Mouse (Mus musculus) cortical plate, adult 2 months (tissue): ENCODE data around the gene Tent5d. TPM values are rescaled to one million over a fixed set of nuclear protein-coding genes. Genes with fewer than 3 reads are reported as not detected.

Experiments
- H3K27ac ChIP-seq: fragments of 200-500 bp; 2 replicates; pipeline ENCODE4 v1.5.1; 2012; ENCODE audit warnings: low read length, control low read depth, inconsistent platforms; ENCODE audit not compliant: insufficient read depth
- H3K4me1 ChIP-seq: fragments of 200-500 bp; 2 replicates; pipeline ENCODE4 v1.6.1; 2011; ENCODE audit warnings: low read length; ENCODE audit not compliant: control insufficient read depth, insufficient read depth
- H3K4me3 ChIP-seq: fragments of 200-500 bp; 2 replicates; pipeline ENCODE4 v1.5.1; 2011; ENCODE audit warnings: mild to moderate bottlenecking, low read length, control low read depth; ENCODE audit not compliant: insufficient read depth
- CTCF ChIP-seq: fragments of 200-500 bp; IDR thresholded peaks from 2 replicates; pipeline ENCODE4 v1.5.1; 2011; ENCODE audit warnings: mild to moderate bottlenecking, control low read depth, low read length; ENCODE audit not compliant: insufficient read depth; ENCODE audit errors: extremely low read depth
- POLR2A ChIP-seq: fragments of 200-500 bp; IDR thresholded peaks from 2 replicates; pipeline ENCODE4 v1.6.1; 2011; ENCODE audit warnings: mild to moderate bottlenecking, low read length, control low read depth; ENCODE audit not compliant: insufficient read depth; ENCODE audit errors: extremely low read depth
- polyA plus RNA-seq: library from polyadenylated mRNA; depleted of rRNA; stranded (reverse); fragments of >200 nt; gene quantifications from 2 replicates; pipeline ENCODE4 v1.2.3, GENCODE M21; 2012; rRNA removed

Gene Tent5d
- polyA plus RNA-seq = not detected in 2 replicates

DNA sequence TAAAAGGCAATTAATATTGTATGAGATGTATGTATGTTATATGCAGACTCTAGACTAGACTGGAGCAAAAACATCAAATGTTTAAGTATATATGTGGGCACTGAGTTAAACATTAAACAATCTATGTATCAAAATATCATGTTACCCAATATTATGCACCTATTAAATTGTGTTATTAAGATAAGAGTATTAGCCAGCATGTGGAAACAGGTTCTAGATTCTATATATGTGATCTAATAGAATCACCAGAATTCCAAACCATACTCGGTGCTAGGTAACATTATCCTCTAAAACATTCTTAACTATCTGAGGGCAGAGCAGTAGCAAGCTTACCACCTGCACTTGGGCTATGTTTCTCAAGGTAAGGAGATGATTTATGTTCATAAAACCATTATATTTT is at the start of gene Tent5d:
TSS of gene Tent5d (plus strand) at position 301 of the 400 bp plus-strand sequence.
- Histone ChIP-seq H3K4me3 (no peak within 1 kb of the TSS), H3K4me1 (no peaks in the 10 kb centered on the region), H3K27ac (no peak within 1 kb of the TSS)
- TF ChIP-seq CTCF = no peak
- no peak for TF ChIP-seq POLR2A

DNA sequence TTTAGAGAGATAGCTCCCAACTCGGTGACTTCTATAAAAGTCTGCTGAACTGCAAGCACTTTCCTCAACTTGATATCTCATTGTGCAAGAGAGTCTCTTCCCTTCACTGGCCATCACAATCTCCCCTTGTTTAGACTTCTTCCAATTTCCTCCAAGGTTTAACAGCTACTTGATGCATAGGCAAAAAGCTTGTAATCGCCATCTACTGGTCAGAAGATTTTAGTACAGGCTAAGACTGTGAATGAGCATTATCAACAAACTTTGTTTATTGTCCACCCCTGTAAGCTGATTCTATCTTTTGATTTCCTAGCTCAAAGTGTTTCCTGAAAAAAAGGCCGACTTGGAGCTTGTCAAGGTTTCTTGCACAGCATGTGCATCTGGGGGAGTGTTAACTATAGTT is 24.5 kb upstream of the Tent5d start:
- Histone ChIP-seq H3K27ac (no peak overlapping the region), H3K4me3 (no peak overlapping the region), H3K4me1 (no peaks in the 10 kb centered on the region)
- TF ChIP-seq POLR2A (no peak), CTCF (no peak)

GRCm38 (mm10) chrX:107790136-107790535 is 2.3 kb upstream of the Tent5d start:
- Histone ChIP-seq H3K4me3 (no peak overlapping the region), H3K27ac (no peak overlapping the region), H3K4me1 (no peaks in the 10 kb centered on the region)
- TF ChIP-seq CTCF = no peak
- no peak for TF ChIP-seq POLR2A

- TF ChIP-seq CTCF (no peak), POLR2A (no peak)
Observed at GRCm38 (mm10) chrX:107790750-107791493, 1.5 kb upstream of the Tent5d start.

DNA sequence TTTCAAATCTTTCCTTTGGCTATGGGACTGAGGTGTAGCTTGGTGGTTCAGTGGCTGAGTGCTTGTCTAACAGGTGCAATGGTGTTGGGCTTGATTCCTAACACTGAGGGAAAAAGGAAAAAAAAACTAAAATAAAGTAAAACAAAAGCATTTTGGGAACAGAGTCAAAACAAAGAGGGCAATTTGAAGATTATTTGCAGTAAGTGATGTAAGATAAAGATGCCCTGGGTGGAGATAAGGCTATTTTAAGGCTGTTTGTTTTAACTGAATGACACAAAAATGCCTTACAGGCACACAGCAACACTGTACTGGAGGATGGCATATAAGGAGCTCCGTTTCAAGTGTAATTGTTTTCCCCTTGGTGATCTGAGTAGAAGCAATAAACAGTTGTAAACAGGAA is 3.4 kb downstream of the Tent5d start:
- Histone ChIP-seq H3K4me3 (no peak overlapping the region), H3K27ac (no peak overlapping the region), H3K4me1 (no peaks in the 10 kb centered on the region)
- TF ChIP-seq CTCF (no peak), POLR2A (no peak)

More at GRCm38 (mm10) chrX:107790750-107791493, 1.5 kb upstream of the Tent5d start:
- no peaks in the 10 kb centered on the region for H3K4me1 ChIP-seq
- H3K4me3 ChIP-seq = no peak overlapping the region
- no peak overlapping the region for H3K27ac ChIP-seq

- Histone ChIP-seq H3K27ac (no peak overlapping the region), H3K4me1 (no peaks in the 10 kb centered on the region), H3K4me3 (no peak overlapping the region)
- TF ChIP-seq POLR2A = no peak
- TF ChIP-seq CTCF = no peak
Observed at GRCm38 (mm10) chrX:107796919-107797318, 4.5 kb downstream of the Tent5d start.

GRCm38 (mm10) chrX:107812120-107812519 is 19.7 kb downstream of the Tent5d start:
- Histone ChIP-seq H3K4me3 (no peak overlapping the region), H3K4me1 (no peaks in the 10 kb centered on the region), H3K27ac (no peak overlapping the region)
- TF ChIP-seq CTCF = no peak
- TF ChIP-seq POLR2A = no peak

- Histone ChIP-seq H3K27ac (no peak overlapping the region), H3K4me1 (no peaks in the 10 kb centered on the region), H3K4me3 (peak overlapping the region; percentile 81)
- TF ChIP-seq CTCF = no peak
- no peak for TF ChIP-seq POLR2A
Observed at GRCm38 (mm10) chrX:107815502-107816217, 23.3 kb downstream of the Tent5d start.

GRCm38 (mm10) chrX:107816218-107816554 is 23.8 kb downstream of the Tent5d start, which contains the start of gene 2610002M06Rik:
Gene 2610002M06Rik (minus strand): TSS chrX:107816334.
- peak; percentile 33; the same call in 1 of the 2 replicates for TF ChIP-seq CTCF
- no peak for TF ChIP-seq POLR2A
- H3K27ac ChIP-seq = no peak within 1 kb of the TSS

DNA sequence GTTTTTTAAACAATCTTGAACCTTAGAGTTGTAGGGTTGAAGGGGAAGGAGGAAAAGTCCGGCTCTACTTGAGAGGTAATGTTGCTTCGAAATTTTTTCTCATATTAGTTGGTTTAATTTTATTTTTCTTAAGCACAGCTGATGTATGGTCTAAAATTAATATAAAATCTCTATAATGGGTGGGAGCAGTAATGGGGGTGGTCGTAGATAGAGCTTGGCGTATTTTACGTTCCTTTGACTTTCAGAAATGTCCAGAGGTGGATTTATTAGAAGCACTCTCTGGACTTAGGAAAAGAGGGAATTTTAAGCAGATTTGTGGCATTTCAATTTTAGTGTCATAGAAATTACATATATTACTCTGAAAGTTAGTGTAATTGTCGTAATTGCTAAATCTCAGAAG is 24.3 kb downstream of the Tent5d start:
- H3K27ac ChIP-seq = no peak overlapping the region
- no peak for TF ChIP-seq POLR2A
- peak overlapping the region; percentile 81; the same call in 1 of the 2 replicates for H3K4me3 ChIP-seq
- no peaks in the 10 kb centered on the region for H3K4me1 ChIP-seq

More at GRCm38 (mm10) chrX:107816218-107816554, 23.8 kb downstream of the Tent5d start, which contains the start of gene 2610002M06Rik:
- H3K4me3 ChIP-seq = peak within 1 kb of the TSS; percentile 81
- H3K4me1 ChIP-seq = no peaks in the 10 kb centered on the region

- TF ChIP-seq POLR2A (no peak), CTCF (no peak)
- no peak overlapping the region for H3K27ac ChIP-seq
- no peaks in the 10 kb centered on the region for H3K4me1 ChIP-seq
- no peak overlapping the region for H3K4me3 ChIP-seq
Observed at GRCm38 (mm10) chrX:107858165-107858564, 65.8 kb downstream of the Tent5d start.

Other genes with a start within 250 kb of the Tent5d start
- gene Tbx22, start 124.6 kb upstream of the Tent5d start, polyA plus RNA-seq = 0.10 and 0.44 TPM in 2 replicates
- 19.7 and 20.4 TPM in 2 replicates for gene 2610002M06Rik, start 23.7 kb downstream of the Tent5d start, polyA plus RNA-seq
- gene Gm732, start 155.9 kb downstream of the Tent5d start, polyA plus RNA-seq = not detected in 2 replicates